Mouse (Mus musculus) kidney, adult 2 months (tissue): ENCODE measurements around the gene Nsl1. TPM values are rescaled to one million over a fixed set of nuclear protein-coding genes. Genes with fewer than 3 reads are reported as not detected.

ENCODE experiments used
- DNase-seq: peaks from one replicate; pipeline ENCODE4 v3.0.0; 2021
- H3K27ac ChIP-seq: fragments of 200-500 bp; 2 replicates; pipeline ENCODE4 v1.5.1; 2012; ENCODE audit warnings: low read depth, low read length, control low read depth, inconsistent platforms; ENCODE audit not compliant: insufficient read depth
- H3K27me3 ChIP-seq: fragments of 200-500 bp; replicated peaks from 2 replicates; pipeline ENCODE4 v1.6.1; 2012; ENCODE audit warnings: mild to moderate bottlenecking, moderate library complexity, low read length, inconsistent platforms; ENCODE audit not compliant: control insufficient read depth, insufficient read depth
- H3K36me3 ChIP-seq: fragments of 200-500 bp; 2 replicates; pipeline ENCODE4 v1.6.1; 2012; ENCODE audit warnings: mild to moderate bottlenecking, moderate library complexity, low read length, inconsistent platforms; ENCODE audit not compliant: control insufficient read depth, insufficient read depth
- H3K4me1 ChIP-seq: fragments of 200-500 bp; 2 replicates; pipeline ENCODE4 v1.6.1; 2011; ENCODE audit warnings: low read length; ENCODE audit not compliant: control insufficient read depth, insufficient read depth
- H3K4me3 ChIP-seq: fragments of 200-500 bp; 2 replicates; pipeline ENCODE4 v1.5.1; 2011; ENCODE audit warnings: mild to moderate bottlenecking, low read depth, low read length, control low read depth; ENCODE audit not compliant: insufficient read depth
- CTCF ChIP-seq: fragments of 200-500 bp; conservative IDR thresholded peaks from 2 replicates; pipeline ENCODE4 v1.5.1; 2011; ENCODE audit warnings: low read depth, mild to moderate bottlenecking, control low read depth, low read length, moderate library complexity, mixed read lengths; ENCODE audit not compliant: insufficient read depth, insufficient read length
- POLR2A ChIP-seq: fragments of 200-500 bp; IDR thresholded peaks from one replicate; pipeline ENCODE4 v1.6.1; 2011; ENCODE audit warnings: low read depth, low read length, control low read depth
- WGBS: fragments of 180-500 bp; shearing (Covaris S2); methylation state at CpG from one replicate; pipeline ENCODE4 v1.1.7; 2018; 5-methylcytosine and 5-hydroxymethylcytosine counted together
- polyA plus RNA-seq: library from polyadenylated mRNA; depleted of rRNA; stranded (reverse); fragments of >200 nt; gene quantifications from 2 replicates; pipeline ENCODE4 v1.2.3, GENCODE M21; 2012

Gene Nsl1
- polyA plus RNA-seq, 1 experiment, result 0.31 TPM

DNA sequence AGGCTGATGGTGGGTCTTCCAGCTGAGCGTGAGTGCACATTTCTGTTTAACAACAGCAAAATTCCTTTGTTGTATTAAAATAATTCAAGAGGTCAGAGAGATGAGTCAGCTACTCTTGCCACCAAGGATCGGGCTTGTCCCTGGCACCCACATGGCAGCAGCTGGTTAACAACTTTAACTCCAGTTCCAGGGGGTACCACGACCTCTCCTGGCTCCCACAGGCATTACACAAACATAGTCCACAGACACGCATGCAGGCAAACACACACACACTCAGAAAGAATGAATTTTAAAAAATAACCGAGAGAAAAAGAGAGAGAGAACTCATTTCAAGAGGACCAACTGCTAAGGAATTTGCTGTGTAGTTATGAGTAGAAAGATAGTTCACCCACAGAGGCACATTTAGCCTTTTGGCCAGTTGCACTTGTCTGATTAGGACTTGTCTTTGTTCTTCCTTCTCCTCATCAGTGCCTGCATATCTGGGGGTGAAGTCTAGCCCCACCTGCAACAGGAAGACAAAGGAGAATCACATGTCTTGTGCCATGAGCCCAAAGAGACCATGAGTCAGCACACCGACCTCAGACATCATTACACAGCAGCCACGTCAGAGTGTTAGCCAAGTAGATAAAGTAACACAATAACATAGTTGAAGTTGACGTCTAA lies 7.8 kb upstream of the Nsl1 start:
- 76% methylated on average over 8 of the region's 8 CpGs for WGBS
- no peaks in the 10 kb centered on the region for H3K36me3 ChIP-seq
- TF ChIP-seq CTCF (peak; percentile 25; the same call in 1 of the 2 replicates), POLR2A (no peak)
- no peak overlapping the region for H3K4me3 ChIP-seq
- DNase-seq, result no peak
- no peak overlapping the region for H3K27ac ChIP-seq
- no peaks in the 10 kb centered on the region for H3K4me1 ChIP-seq
- no peaks in the 10 kb centered on the region for H3K27me3 ChIP-seq

DNA sequence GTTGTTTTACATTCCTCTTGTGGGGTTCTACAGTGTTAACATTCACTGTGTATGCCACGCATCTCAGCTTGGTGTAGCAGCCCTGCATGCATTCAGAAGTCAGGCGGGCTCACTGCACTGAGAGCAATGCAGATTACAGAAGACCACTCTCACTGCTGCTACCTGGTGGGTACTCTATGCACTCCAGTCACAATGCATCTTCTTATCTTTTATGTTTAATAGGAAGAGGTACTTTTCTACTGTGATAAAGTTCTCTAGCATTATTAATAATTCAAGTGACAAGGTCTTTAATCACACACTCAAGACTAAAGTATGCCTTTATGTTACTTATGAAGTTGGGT lies 7.3 kb upstream of the Nsl1 start:
- Histone ChIP-seq H3K36me3 (no peaks in the 10 kb centered on the region), H3K27ac (no peak overlapping the region), H3K4me3 (no peak overlapping the region), H3K4me1 (no peaks in the 10 kb centered on the region), H3K27me3 (no peaks in the 10 kb centered on the region)
- DNase-seq, result no peak
- WGBS, result 78% methylated on average over 2 of the region's 2 CpGs
- TF ChIP-seq POLR2A (no peak), CTCF (no peak)

DNA sequence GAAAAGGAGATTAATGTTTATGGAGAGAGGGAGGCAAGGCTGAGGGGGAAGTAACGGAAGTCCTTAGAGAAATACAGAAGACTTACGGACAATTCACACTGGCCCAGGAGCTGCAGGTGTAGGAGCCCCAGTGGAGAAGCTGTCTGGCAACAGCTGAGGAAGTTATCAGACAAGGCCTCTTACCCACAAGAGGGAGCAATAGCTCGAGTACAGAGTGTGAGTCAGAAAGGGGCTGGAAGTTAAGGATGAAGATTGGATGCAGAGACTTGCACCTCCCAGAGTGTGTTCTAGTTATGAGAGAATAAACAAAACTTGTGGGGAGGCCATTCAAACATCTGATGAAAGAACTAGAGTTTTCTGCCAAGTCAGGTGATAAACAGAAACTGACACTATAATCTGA lies 5.4 kb upstream of the Nsl1 start:
- no peak for TF ChIP-seq POLR2A
- 0 out of 2 replicates have a peak, but pooled peaks have one; percentile 11 for TF ChIP-seq CTCF
- DNase-seq, result no peak
- no peaks in the 10 kb centered on the region for H3K27me3 ChIP-seq

DNA sequence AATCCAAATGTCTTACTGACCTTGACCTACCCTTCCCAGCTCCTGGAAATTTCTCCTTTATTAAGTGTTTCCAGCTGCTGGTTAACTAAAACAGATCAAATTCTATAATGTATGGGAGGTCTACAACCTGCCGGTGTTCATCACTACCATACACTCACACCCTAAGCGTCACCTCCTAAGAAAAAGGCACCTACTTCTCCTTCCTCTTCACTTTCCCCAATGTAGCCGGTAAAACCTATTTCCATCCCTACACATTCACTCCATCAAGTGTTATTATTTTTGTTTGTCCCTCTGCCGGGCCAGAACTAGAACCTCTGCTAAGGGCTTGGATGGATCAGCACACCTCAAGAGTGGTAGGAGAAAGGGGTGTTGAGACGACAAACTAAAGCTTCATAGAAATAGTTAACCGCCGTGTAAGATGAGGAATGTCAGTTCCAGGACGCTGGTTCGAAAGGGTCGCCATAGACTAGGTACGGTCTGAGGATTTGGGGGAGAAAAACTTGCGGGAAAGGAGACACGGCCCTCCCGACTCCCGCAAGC lies 501 bp upstream of the Nsl1 start:
- WGBS, result 3% methylated on average over 15 of the region's 15 CpGs
- H3K27ac ChIP-seq, result peak overlapping the region; percentile 26; the same call in 1 of the 2 replicates
- H3K36me3 ChIP-seq, result no peaks in the 10 kb centered on the region
- H3K4me1 ChIP-seq, result no peaks in the 10 kb centered on the region
- H3K27me3 ChIP-seq, result no peaks in the 10 kb centered on the region
- DNase-seq, result no peak
- TF ChIP-seq CTCF (no peak), POLR2A (no peak)
- H3K4me3 ChIP-seq, result peak overlapping the region; percentile 63

More for the DNA sequence above, 5.4 kb upstream of the Nsl1 start:
- Histone ChIP-seq H3K27ac (no peak overlapping the region), H3K4me3 (no peak overlapping the region), H3K36me3 (no peaks in the 10 kb centered on the region), H3K4me1 (no peaks in the 10 kb centered on the region)
- 75% methylated on average over 3 of the region's 3 CpGs for WGBS

DNA sequence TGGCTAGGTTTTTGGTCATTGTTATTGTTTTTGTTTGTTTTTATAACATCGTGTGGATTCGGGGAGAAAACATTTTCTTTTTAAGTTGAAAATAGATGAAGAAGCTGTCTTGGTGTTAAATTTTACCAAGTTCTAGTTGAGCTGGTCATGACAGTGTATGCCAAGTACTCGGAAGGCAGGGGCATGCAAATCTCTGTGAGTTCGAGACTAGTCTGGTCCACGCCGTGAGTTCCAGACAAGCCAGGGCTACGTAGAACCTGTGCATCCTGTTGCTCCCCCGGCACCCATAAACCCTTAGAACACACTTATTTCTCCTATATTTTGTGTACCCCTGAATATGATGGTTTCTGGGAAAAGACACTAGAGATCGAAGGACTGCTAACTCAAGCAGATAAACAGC lies 888 bp downstream of the Nsl1 start:
- H3K4me3 ChIP-seq, result no peak overlapping the region
- H3K27me3 ChIP-seq, result no peaks in the 10 kb centered on the region
- TF ChIP-seq CTCF (no peak), POLR2A (no peak)

DNA sequence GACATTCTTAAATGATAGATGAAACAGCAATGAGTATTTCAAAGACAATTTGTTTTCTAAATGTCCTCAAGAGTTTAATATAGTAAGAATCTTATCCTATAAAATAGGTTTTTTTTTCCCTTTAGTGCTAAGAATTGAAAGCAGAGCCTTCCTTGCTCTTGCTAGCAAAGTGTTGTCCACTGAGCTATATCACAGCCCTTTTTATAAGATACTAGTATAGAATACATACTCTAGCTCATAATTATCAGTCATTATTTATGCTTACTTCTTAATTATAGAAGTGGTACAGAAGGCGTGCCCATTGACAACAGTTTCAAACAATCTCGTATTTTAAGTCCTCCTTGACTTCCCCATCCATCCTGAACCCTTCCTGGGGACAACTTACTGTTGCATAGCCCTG lies 1.7 kb downstream of the Nsl1 start:
- no peaks in the 10 kb centered on the region for H3K27me3 ChIP-seq
- no peak overlapping the region for H3K27ac ChIP-seq
- TF ChIP-seq CTCF (no peak), POLR2A (no peak)
- 94% methylated on average over 2 of the region's 2 CpGs for WGBS
- DNase-seq, result no peak
- no peaks in the 10 kb centered on the region for H3K4me1 ChIP-seq
- H3K36me3 ChIP-seq, result no peaks in the 10 kb centered on the region
- no peak overlapping the region for H3K4me3 ChIP-seq

More for the DNA sequence above, 888 bp downstream of the Nsl1 start:
- no peak overlapping the region for H3K27ac ChIP-seq
- 55% methylated on average over 9 of the region's 9 CpGs for WGBS
- DNase-seq, result no peak
- no peaks in the 10 kb centered on the region for H3K4me1 ChIP-seq
- H3K36me3 ChIP-seq, result no peaks in the 10 kb centered on the region

DNA sequence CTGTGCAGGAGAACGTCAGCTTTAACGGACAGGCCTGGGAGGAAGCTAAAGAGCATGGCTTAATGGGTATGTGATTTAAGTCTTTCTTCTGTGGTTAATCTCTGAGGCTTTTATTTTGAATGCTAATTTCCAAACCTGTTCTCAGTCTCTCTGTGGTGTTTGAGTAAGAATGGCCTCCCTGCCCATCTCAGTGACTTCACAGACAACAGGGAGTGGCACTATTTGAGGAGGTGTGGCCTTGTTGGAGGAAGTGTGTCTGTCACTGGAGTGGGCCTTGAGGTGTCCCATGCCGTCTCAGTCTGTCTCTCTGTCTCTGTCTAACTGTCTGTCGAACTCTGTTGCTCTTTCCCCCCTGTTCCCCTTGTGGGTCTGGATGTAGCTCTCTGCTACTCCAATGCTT lies 2.4 kb downstream of the Nsl1 start:
- no peaks in the 10 kb centered on the region for H3K27me3 ChIP-seq
- H3K4me1 ChIP-seq, result no peaks in the 10 kb centered on the region
- no peaks in the 10 kb centered on the region for H3K36me3 ChIP-seq
- no peak overlapping the region for H3K27ac ChIP-seq
- no peak for DNase-seq
- WGBS, result 79% methylated on average over 4 of the region's 4 CpGs
- H3K4me3 ChIP-seq, result no peak overlapping the region
- TF ChIP-seq POLR2A, result no peak
- no peak for TF ChIP-seq CTCF

DNA sequence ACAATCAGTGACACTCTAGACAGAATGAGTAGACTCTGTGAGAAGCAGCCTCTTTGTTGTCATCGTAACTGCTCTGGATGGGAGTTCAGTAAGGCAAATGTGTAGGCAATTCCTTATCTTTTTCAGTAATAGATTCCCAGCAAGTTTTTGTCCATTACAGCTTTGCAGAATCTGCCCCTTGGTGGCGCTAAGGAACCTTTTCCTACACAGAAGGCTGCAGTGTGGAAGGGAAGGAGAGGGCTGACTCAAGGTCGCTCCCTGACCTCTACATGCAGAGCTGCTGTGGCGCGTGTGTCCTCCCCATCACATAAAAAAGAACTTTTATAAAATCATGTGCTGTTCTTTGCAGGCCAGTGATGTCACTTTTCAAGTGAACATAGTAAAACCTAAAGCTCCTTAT lies 5.6 kb downstream of the Nsl1 start:
- Histone ChIP-seq H3K27me3 (no peaks in the 10 kb centered on the region), H3K27ac (no peak overlapping the region), H3K4me3 (no peak overlapping the region), H3K36me3 (no peaks in the 10 kb centered on the region), H3K4me1 (peaks cover 10% of the 10 kb centered on the region; the same call in 1 of the 2 replicates)
- 69% methylated on average over 5 of the region's 5 CpGs for WGBS
- TF ChIP-seq POLR2A (no peak), CTCF (peak; percentile 34)
- no peak for DNase-seq
